17 mouse cellular contexts compared by ENCODE assay signal in the genomic region with DNA sequence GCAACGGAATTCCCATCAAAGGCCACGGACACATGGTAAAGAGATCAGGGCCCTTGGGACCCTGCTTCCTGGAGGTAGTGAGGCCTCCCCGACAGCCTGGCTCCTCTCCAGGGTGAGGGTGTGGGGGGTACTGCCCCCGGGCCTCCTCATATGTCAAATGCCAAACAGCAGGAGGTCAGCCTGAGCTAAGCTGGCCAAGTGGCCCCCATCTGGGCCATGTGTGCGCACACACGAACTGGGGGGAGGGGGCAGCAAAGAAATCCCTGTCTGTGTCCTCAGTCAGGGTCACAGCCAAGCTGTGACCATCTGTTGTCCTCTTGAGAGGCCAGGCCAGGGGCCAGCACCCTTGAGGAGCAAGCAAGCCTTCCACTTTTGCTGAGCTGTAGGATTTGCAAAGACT. TPM values are rescaled to one million over a fixed set of nuclear protein-coding genes. Genes with fewer than 3 reads are reported as not detected.
A peak's percentile ranks its signal among the peaks of the same experiment; 100 is the strongest.
DNase-seq lines count a peak whose midpoint lies in the region; ATAC-seq and TF ChIP-seq lines count a peak whose summit lies in the region.
"Had no signal": no experiment of that assay in that cellular context is flagged by ENCODE, and none has a peak within 500 bp of the region (broad histone marks: within the 10 kb centered on the region; RNA-seq: fewer than 3 reads in every experiment).

No protein-coding gene starts in this region.

- no peak overlapping the region for H3K4me3 ChIP-seq in hindbrain, embryonic 12.5 days
- no peak overlapping the region for H3K4me3 ChIP-seq in hindbrain, postnatal 0 days (ENCODE audit: low read length)
- H3K4me3 ChIP-seq in embryonic facial prominence, embryonic 10.5 days, result peak overlapping the region; percentile 36
- H3K4me3 ChIP-seq: embryonic facial prominence, embryonic 12.5 days; layer of hippocampus, adult 2 months had no signal

- peak overlapping the region; percentile 37; the same call in 1 of the 2 replicates for H3K27ac ChIP-seq in hindbrain, embryonic 12.5 days
- no peak overlapping the region for H3K27ac ChIP-seq in hindbrain, postnatal 0 days
- H3K27ac ChIP-seq in embryonic facial prominence, embryonic 10.5 days (replicated peaks), result peak overlapping the region; percentile 84
- H3K27ac ChIP-seq: embryonic facial prominence, embryonic 12.5 days; layer of hippocampus, adult 2 months; macrophage had no signal

- no peaks in the 10 kb centered on the region for H3K27me3 ChIP-seq in hindbrain, embryonic 12.5 days
- H3K27me3 ChIP-seq in hindbrain, postnatal 0 days (ENCODE audit: insufficient read depth, low read length), result no peaks in the 10 kb centered on the region
- H3K27me3 ChIP-seq in embryonic facial prominence, embryonic 10.5 days (replicated peaks; ENCODE audit: low read depth, poor library complexity, severe bottlenecking), result no peaks in the 10 kb centered on the region
- H3K27me3 ChIP-seq: embryonic facial prominence, embryonic 12.5 days; Patski had no signal

- WGBS in hindbrain, embryonic 12.5 days, result 9% methylated on average over 6 of the region's 6 CpGs
- WGBS in hindbrain, postnatal 0 days, result 29% methylated on average over 6 of the region's 6 CpGs
- 21% methylated on average over 6 of the region's 6 CpGs for WGBS in embryonic facial prominence, embryonic 10.5 days

- peaks cover 84% of the 10 kb centered on the region for H3K4me1 ChIP-seq in hindbrain, embryonic 12.5 days
- peaks cover 13% of the 10 kb centered on the region; the same call in 1 of the 2 replicates for H3K4me1 ChIP-seq in hindbrain, postnatal 0 days (ENCODE audit: insufficient read depth, low read length)
- H3K4me1 ChIP-seq in embryonic facial prominence, embryonic 10.5 days, result peaks cover 95% of the 10 kb centered on the region

- H3K9ac ChIP-seq in hindbrain, embryonic 12.5 days, result no peak overlapping the region
- H3K9ac ChIP-seq in hindbrain, postnatal 0 days (replicated peaks; ENCODE audit: low read length), result no peak overlapping the region
- H3K9ac ChIP-seq: embryonic facial prominence, embryonic 12.5 days; forebrain, postnatal 0 days had no signal

- H3K9me3 ChIP-seq in hindbrain, embryonic 12.5 days (replicated peaks), result no peaks in the 10 kb centered on the region
- H3K9me3 ChIP-seq in hindbrain, postnatal 0 days (ENCODE audit: low read length), result no peaks in the 10 kb centered on the region
- H3K9me3 ChIP-seq in embryonic facial prominence, embryonic 10.5 days, result no peaks in the 10 kb centered on the region
- H3K9me3 ChIP-seq: embryonic facial prominence, embryonic 12.5 days had no signal

- H3K36me3 ChIP-seq in hindbrain, embryonic 12.5 days, result peaks cover 3% of the 10 kb centered on the region; the same call in 1 of the 2 replicates
- no peaks in the 10 kb centered on the region for H3K36me3 ChIP-seq in hindbrain, postnatal 0 days (ENCODE audit: insufficient read depth, low read length)
- H3K36me3 ChIP-seq in embryonic facial prominence, embryonic 10.5 days (replicated peaks), result peaks cover 43% of the 10 kb centered on the region
- H3K36me3 ChIP-seq: embryonic facial prominence, embryonic 12.5 days had no signal

- intact Hi-C loops in heart, postnatal 25 days (cut with DNase I), result no loop called here

- peak; percentile 33 for DNase-seq in cerebellum, adult 9-10 months
- no peak for DNase-seq in hindbrain, postnatal 0 days (ENCODE audit: low spot score)
- DNase-seq in embryonic facial prominence, embryonic 10.5 days (ENCODE audit: low spot score), result peak; percentile 53
- peak; percentile 55 for DNase-seq in heart, postnatal 25 days (ENCODE audit: low spot score)
- no peak for DNase-seq in frontal cortex, adult 2 months (ENCODE audit: extremely low spot score in 1 of 2, low spot score in 1 of 2)
- DNase-seq in ovary, postnatal 14 days (ENCODE audit: low spot score), result no peak
- DNase-seq: forebrain, postnatal 0 days; left cerebral cortex, postnatal 4 days; right cerebral cortex, postnatal 4 days had no signal

- no peak for TF ChIP-seq CTCF in hindbrain, postnatal 0 days (IDR thresholded peaks at IDR 0.05; ENCODE audit: low read depth)

- H3K4me2 ChIP-seq in hindbrain, embryonic 12.5 days (replicated peaks), result no peak overlapping the region
- H3K4me2 ChIP-seq in hindbrain, postnatal 0 days (ENCODE audit: low read depth, low read length), result no peak overlapping the region
- H3K4me2 ChIP-seq: embryonic facial prominence, embryonic 12.5 days had no signal

- no peak for ATAC-seq in cerebellum, adult (ENCODE audit: insufficient number of reproducible peaks, low FRiP score, low TSS enrichment)
- no peak for ATAC-seq in hindbrain, embryonic 12.5 days (ENCODE audit: low FRiP score)
- no peak for ATAC-seq in hindbrain, postnatal 0 days
- ATAC-seq: forebrain, postnatal 0 days; Patski had no signal

RNA-seq across cellular contexts. Expression of a gene that starts 13.3 kb away (rescaled TPM):
- 0.41 and 0.44 TPM in 2 replicates for polyA plus RNA-seq in hindbrain, embryonic 12.5 days (2016; fragmentation: Nextera tagmentation; extraction: Ambion mirVana)
- 2.3 and 4.0 TPM in 2 replicates for total RNA-seq in hindbrain, postnatal 0 days (2014; rRNA removed)
- polyA plus RNA-seq in hindbrain, postnatal 0 days (2015; fragmentation: Nextera tagmentation; extraction: Ambion mirVana), result 0.10 and 0.11 TPM in 2 replicates
- 1.2 and 1.7 TPM in 2 replicates for polyA plus RNA-seq in embryonic facial prominence, embryonic 10.5 days (2016; fragmentation: Nextera tagmentation; extraction: Ambion mirVana)
- 1 to 10 TPM; 1.3 to 1.4 TPM for total RNA-seq in heart, postnatal 25 days (2021)
- polyA plus RNA-seq in frontal cortex, adult 2 months (2012; rRNA removed), result 1.2 and 1.3 TPM in 2 replicates
- total RNA-seq: hematopoietic stem cell, adult 5-6 weeks had no signal

RNA-seq across cellular contexts. Expression of a gene that starts 17.9 kb away (rescaled TPM):
- polyA plus RNA-seq in hindbrain, embryonic 12.5 days (2016; fragmentation: Nextera tagmentation; extraction: Ambion mirVana), result not detected in 2 replicates
- not detected in 2 replicates for total RNA-seq in hindbrain, postnatal 0 days (2014; rRNA removed)
- not detected in 2 replicates for polyA plus RNA-seq in hindbrain, postnatal 0 days (2015; fragmentation: Nextera tagmentation; extraction: Ambion mirVana)
- polyA plus RNA-seq in embryonic facial prominence, embryonic 10.5 days (2016; fragmentation: Nextera tagmentation; extraction: Ambion mirVana), result not detected in 2 replicates
- not detected for total RNA-seq in heart, postnatal 25 days (2021)
- not detected in 2 replicates for polyA plus RNA-seq in frontal cortex, adult 2 months (2012; rRNA removed)
- total RNA-seq: forebrain, postnatal 0 days; hematopoietic stem cell, adult 5-6 weeks; layer of hippocampus, adult 2 months; left cerebral cortex, postnatal 4 days had no signal
- polyA plus RNA-seq: embryonic facial prominence, embryonic 12.5 days; forebrain, postnatal 0 days; macrophage had no signal

RNA-seq across cellular contexts. Expression of a gene that starts 50.5 kb away (rescaled TPM):
- polyA plus RNA-seq in hindbrain, embryonic 12.5 days (2016; fragmentation: Nextera tagmentation; extraction: Ambion mirVana), result not detected in 2 replicates
- not detected in 2 replicates for total RNA-seq in hindbrain, postnatal 0 days (2014; rRNA removed)
- not detected in 2 replicates for polyA plus RNA-seq in hindbrain, postnatal 0 days (2015; fragmentation: Nextera tagmentation; extraction: Ambion mirVana)
- polyA plus RNA-seq in embryonic facial prominence, embryonic 10.5 days (2016; fragmentation: Nextera tagmentation; extraction: Ambion mirVana), result 0.10 TPM in 1 of 2 replicates, not detected in the other
- not detected for total RNA-seq in heart, postnatal 25 days (2021)
- not detected in 2 replicates for polyA plus RNA-seq in frontal cortex, adult 2 months (2012; rRNA removed)
- total RNA-seq: forebrain, postnatal 0 days; hematopoietic stem cell, adult 5-6 weeks; layer of hippocampus, adult 2 months; left cerebral cortex, postnatal 4 days had no signal
- polyA plus RNA-seq: embryonic facial prominence, embryonic 12.5 days; forebrain, postnatal 0 days; macrophage; Patski; testis, adult 2 months had no signal

Comparison
In these comparisons a context has a peak if more than half of its experiments do, and no peak if none do; other contexts are left out.
1. DNase-seq: peak in cerebellum, adult 9-10 months (single experiment), embryonic facial prominence, embryonic 10.5 days (single experiment) and heart, postnatal 25 days (single experiment); none in hindbrain, postnatal 0 days (single experiment), frontal cortex, adult 2 months (0 of 2) and ovary, postnatal 14 days (single experiment).